Mouse (Mus musculus) limb, embryonic 13.5 days (tissue): ENCODE data around the gene Ropn1. TPM values are rescaled to one million over a fixed set of nuclear protein-coding genes. Genes with fewer than 3 reads are reported as not detected.
A peak's percentile ranks its signal among the peaks of the same experiment; 100 is the strongest.
"Not testable (repeated sequence)": the region's sequence is repeated elsewhere in the genome, so short reads cannot be mapped to it uniquely, and the experiment has no call there.

Source experiments
- ATAC-seq: fragments of 200-750 bp; cut with Nextera tagmentation; 2 replicates; pipeline ENCODE4 v1.8.0; 2017; ENCODE audit warnings: low read depth, moderate number of reproducible peaks, moderate TSS enrichment; ENCODE audit not compliant: low FRiP score
- H3K27ac ChIP-seq: fragments of 300-500 bp; sonication (generic); 2 replicates; pipeline ENCODE4 v1.5.1; 2015; ENCODE audit warnings: inconsistent platforms, mild to moderate bottlenecking, moderate library complexity
- H3K27me3 ChIP-seq: fragments of 300-500 bp; sonication (generic); 2 replicates; pipeline ENCODE4 v1.6.1; 2015; ENCODE audit warnings: mild to moderate bottlenecking, inconsistent platforms
- H3K36me3 ChIP-seq: fragments of 300-500 bp; sonication (generic); 2 replicates; pipeline ENCODE4 v1.6.1; 2015; ENCODE audit warnings: inconsistent platforms, mild to moderate bottlenecking, moderate library complexity
- H3K4me1 ChIP-seq: fragments of 300-500 bp; sonication (generic); 2 replicates; pipeline ENCODE4 v1.6.1; 2015; ENCODE audit warnings: inconsistent platforms
- H3K4me2 ChIP-seq: fragments of 300-500 bp; sonication (generic); replicated peaks from 2 replicates; pipeline ENCODE4 v1.6.1; 2015; ENCODE audit warnings: inconsistent platforms, mild to moderate bottlenecking, moderate library complexity
- H3K4me3 ChIP-seq: fragments of 300-500 bp; sonication (generic); 2 replicates; pipeline ENCODE4 v1.5.1; 2015; ENCODE audit warnings: moderate library complexity, mild to moderate bottlenecking, inconsistent platforms
- H3K9ac ChIP-seq: fragments of 300-500 bp; sonication (generic); 2 replicates; pipeline ENCODE4 v1.6.1; 2015; ENCODE audit warnings: mild to moderate bottlenecking, inconsistent platforms
- H3K9me3 ChIP-seq: fragments of 300-500 bp; sonication (generic); 2 replicates; pipeline ENCODE4 v1.6.1; 2016; ENCODE audit warnings: inconsistent platforms
- WGBS: fragments of 180-500 bp; shearing (Covaris S2); methylation state at CpG from one replicate; pipeline ENCODE4 v1.1.7; 2015; 5-methylcytosine and 5-hydroxymethylcytosine counted together
- polyA plus RNA-seq: library from polyadenylated mRNA; unstranded; fragments of >200 nt; fragmentation: Nextera tagmentation; extraction: Ambion mirVana; gene quantifications from 2 replicates; pipeline ENCODE4 v1.2.1, GENCODE M21; 2015

Gene Ropn1
- polyA plus RNA-seq, 1 experiment from 2014 or later: not detected

DNA sequence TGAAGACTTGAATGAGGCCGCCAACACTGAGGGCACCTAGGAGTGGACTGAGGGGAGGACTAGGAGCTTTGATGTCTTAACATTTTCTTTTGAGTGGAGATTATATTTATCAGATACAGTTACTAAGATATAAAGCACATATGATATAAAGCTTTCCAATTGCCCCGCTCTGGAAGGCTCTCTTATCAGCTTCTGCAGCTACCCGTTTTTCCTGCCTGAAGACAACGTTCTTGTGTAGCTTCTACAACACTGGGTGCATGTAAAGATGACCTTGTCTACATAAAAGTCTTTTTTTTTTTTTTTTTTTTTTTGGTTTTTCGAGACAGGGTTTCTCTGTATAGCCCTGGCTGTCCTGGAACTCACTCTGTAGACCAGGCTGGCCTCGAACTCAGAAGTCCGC is 44.8 kb downstream of the Ropn1 start:
- 94% methylated on average over 6 of the region's 7 CpGs for WGBS

DNA sequence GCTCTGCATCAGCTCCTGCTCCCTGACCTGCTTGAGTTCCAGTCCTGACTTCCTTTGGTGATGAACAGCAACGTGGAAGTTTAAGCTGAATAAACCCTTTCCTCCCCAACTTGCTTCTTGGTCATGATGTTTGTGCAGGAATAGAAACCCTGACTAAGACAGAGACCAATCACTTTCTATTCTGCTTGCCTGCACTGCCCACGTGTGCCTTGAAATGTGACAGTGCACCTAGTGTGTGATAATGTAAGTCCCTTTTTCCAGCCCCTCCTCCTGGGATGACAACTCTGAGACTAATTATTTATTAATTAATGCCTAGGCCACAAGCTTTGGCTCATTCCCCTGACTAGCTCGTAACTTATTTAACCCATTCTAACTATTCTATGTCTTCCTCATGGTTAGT is 49.0 kb downstream of the Ropn1 start:
- not testable (repeated sequence) for H3K4me1 ChIP-seq, ATAC-seq, H3K4me3 ChIP-seq, H3K27me3 ChIP-seq, H3K4me2 ChIP-seq, H3K9ac ChIP-seq, H3K27ac ChIP-seq, H3K9me3 ChIP-seq
- H3K36me3 ChIP-seq: peaks cover 15% of the 10 kb centered on the region
- 62% methylated on average over 3 of the region's 3 CpGs for WGBS

More for the DNA sequence above, 44.8 kb downstream of the Ropn1 start:
- Histone ChIP-seq H3K36me3 (peaks cover 15% of the 10 kb centered on the region), H3K27ac (no peak overlapping the region), H3K4me3 (no peak overlapping the region), H3K9ac (no peak overlapping the region), H3K9me3 (no peaks in the 10 kb centered on the region), H3K27me3 (no peaks in the 10 kb centered on the region), H3K4me2 (no peak overlapping the region), H3K4me1 (peaks cover 7% of the 10 kb centered on the region)
- ATAC-seq: no peak

DNA sequence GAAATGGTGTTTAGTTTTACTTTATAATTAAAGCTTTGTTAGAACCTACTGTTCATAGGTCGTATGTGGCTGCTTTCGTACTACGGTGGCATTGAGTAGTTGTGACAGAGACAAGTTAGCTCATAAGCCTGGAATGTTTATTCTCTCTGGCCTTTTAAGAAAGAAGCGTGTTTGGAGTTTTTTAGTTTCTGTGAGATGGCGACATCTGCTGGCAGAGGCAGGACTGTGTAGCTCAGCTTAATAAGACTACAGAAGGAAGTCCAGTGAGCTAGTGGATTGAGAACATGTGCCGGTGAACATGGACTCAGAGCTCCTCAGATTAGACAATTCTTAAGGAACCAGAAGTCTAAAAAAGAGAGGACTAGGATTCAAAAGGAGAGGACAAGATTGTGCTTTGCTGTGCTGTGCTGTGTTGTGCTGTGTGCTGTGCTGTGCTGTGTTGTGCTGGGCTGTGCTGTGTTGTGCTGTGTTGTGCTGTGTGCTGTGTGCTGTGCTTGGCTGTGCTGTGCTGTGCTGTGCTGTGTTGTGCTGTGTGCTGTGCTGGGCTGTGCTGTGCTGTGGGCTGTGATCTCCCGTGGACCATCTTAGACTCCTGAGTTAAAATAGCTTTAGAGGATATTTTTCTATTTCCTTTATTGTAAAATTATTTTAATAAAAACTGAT is 50.6 kb downstream of the Ropn1 start:
- H3K27ac ChIP-seq: no peak overlapping the region
- 21% methylated on average over 7 of the region's 7 CpGs for whole genome bisulfite sequencing
- no peaks in the 10 kb centered on the region; the same call in 1 of the 2 replicates for H3K4me1 ChIP-seq
- no peak overlapping the region for H3K4me2 ChIP-seq
- no peaks in the 10 kb centered on the region for H3K9me3 ChIP-seq
- ATAC-seq: peak; percentile 77
- H3K36me3 ChIP-seq: peaks cover 16% of the 10 kb centered on the region
- H3K27me3 ChIP-seq: no peaks in the 10 kb centered on the region
- H3K4me3 ChIP-seq: no peak overlapping the region
- no peak overlapping the region for H3K9ac ChIP-seq

DNA sequence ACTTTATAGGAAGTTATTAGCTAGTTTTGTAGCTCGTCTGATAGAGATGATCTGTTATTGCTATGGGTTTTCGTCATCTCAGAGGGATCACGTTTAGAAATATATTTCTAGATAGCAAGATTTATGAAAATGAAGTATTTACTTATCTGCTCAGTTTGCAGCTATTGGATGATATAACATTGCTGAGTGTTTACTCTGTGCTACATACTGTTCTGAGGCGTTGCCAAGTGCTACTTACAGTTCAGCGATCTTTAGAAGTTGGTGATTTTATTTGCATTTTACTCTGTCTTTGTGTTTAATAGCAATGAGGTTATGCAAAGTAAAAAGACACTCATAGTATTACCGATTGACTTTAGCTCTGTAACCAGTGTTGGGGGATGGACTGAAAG is 51.1 kb downstream of the Ropn1 start:
- no peaks in the 10 kb centered on the region; the same call in 1 of the 2 replicates for H3K4me1 ChIP-seq
- H3K4me3 ChIP-seq: no peak overlapping the region
- no peak overlapping the region for H3K9ac ChIP-seq
- no peak overlapping the region for H3K27ac ChIP-seq
- H3K27me3 ChIP-seq: no peaks in the 10 kb centered on the region
- no peak for ATAC-seq
- H3K9me3 ChIP-seq: no peaks in the 10 kb centered on the region
- WGBS: 85% methylated on average over 6 of the region's 6 CpGs
- H3K36me3 ChIP-seq: peaks cover 21% of the 10 kb centered on the region
- H3K4me2 ChIP-seq: no peak overlapping the region

DNA sequence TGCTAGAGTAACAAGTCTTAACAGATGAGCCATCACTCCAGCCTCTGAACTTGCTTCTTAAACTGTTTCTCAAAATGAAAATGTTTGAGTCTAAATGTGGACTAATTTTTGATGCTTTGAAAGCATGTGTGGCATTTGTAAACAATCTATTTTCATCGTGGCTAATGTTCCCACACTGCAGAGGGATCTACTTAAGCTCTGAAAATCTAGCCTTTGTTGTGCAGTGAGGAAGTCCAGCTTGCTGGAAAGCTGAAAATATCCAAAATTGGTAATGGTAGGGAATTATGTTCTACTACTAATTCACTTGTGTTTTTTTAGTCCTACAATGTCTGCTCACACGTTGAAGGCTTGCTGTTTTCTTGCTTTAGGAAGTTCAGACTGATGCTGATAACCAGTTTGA is 56.3 kb downstream of the Ropn1 start:
- H3K4me3 ChIP-seq: no peak overlapping the region
- ATAC-seq: no peak
- no peak overlapping the region for H3K9ac ChIP-seq
- H3K4me2 ChIP-seq: no peak overlapping the region
- H3K36me3 ChIP-seq: peaks cover 31% of the 10 kb centered on the region
- H3K4me1 ChIP-seq: no peaks in the 10 kb centered on the region
- WGBS: 82% methylated on average over 2 of the region's 2 CpGs
- H3K27ac ChIP-seq: no peak overlapping the region
- no peaks in the 10 kb centered on the region for H3K9me3 ChIP-seq
- H3K27me3 ChIP-seq: no peaks in the 10 kb centered on the region

DNA sequence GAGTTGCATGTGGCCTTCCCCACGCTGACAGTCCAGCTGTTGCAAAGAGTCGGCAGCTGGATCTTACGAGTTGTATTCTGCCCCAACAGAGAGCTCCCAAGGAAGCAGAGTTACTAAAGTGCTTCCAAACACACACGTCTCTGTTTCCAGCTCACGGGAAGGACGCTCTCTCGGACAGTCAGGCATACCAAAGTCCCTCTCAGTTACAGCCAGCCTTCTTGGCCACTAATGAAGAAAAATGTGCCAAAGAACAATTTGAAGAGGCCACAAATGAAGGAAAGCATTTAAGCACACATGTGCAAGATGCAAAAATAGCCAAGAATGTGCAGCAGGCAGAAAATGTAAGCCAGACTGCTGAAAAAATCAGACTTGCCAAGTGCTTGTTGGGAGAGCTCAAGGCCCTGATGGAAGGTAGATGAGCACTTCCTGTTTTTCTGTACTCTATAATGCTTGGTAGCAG is 56.8 kb downstream of the Ropn1 start:
- ATAC-seq: no peak
- no peaks in the 10 kb centered on the region for H3K27me3 ChIP-seq
- 79% methylated on average over 7 of the region's 7 CpGs for WGBS

DNA sequence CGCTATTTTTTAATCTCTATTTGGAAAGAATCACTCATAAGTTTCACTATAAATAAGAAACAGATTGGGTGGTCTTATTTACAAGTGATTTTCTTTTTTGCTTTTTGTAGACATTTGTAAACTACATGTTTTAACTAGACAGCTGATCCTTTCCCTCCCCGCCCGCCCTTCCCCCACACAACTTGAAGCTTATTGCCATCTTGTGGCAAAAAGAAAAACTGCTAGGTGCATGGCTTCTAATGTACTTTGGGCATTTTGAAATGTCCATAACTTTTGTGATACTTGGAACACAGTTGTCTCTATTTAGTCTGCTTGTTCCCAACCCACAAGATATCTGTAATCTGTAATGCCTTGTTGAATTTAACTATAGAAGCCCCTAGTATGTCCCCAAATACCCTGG is 61.8 kb downstream of the Ropn1 start:
- WGBS: 77% methylated on average over 3 of the region's 3 CpGs
- no peaks in the 10 kb centered on the region for H3K4me1 ChIP-seq
- no peaks in the 10 kb centered on the region for H3K27me3 ChIP-seq
- no peak overlapping the region for H3K9ac ChIP-seq
- ATAC-seq: no peak
- no peak overlapping the region for H3K4me3 ChIP-seq
- no peak overlapping the region for H3K27ac ChIP-seq
- H3K4me2 ChIP-seq: no peak overlapping the region
- peaks cover 25% of the 10 kb centered on the region for H3K36me3 ChIP-seq
- no peaks in the 10 kb centered on the region for H3K9me3 ChIP-seq

More for the DNA sequence above, 56.8 kb downstream of the Ropn1 start:
- no peak overlapping the region for H3K4me2 ChIP-seq
- H3K4me1 ChIP-seq: no peaks in the 10 kb centered on the region
- peaks cover 31% of the 10 kb centered on the region for H3K36me3 ChIP-seq
- no peaks in the 10 kb centered on the region for H3K9me3 ChIP-seq
- no peak overlapping the region for H3K9ac ChIP-seq
- no peak overlapping the region for H3K4me3 ChIP-seq
- no peak overlapping the region for H3K27ac ChIP-seq

DNA sequence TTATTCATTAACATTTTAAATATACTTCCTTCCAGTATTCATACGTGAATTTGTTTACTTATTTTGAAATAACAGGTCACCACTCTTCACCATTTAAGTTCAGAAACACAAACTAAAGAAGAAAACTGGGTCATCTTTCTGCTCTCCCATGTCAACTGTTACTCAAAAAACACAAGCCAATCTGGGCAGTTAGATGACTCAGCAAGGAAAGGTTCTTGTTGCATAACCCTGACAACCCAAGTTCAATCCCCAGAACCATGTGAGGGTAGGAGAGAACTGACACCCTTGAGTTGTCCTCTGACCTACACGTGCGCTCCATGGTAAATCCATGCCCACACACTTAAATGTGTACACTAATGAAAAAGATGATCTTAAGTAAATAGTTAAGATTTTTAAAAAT is 75.4 kb downstream of the Ropn1 start:
- Histone ChIP-seq H3K36me3 (peaks cover 37% of the 10 kb centered on the region), H3K9me3 (peaks cover 7% of the 10 kb centered on the region), H3K27me3 (no peaks in the 10 kb centered on the region), H3K9ac (no peak overlapping the region), H3K4me3 (no peak overlapping the region), H3K4me2 (no peak overlapping the region), H3K4me1 (no peaks in the 10 kb centered on the region), H3K27ac (no peak overlapping the region)
- ATAC-seq: no peak
- 95% methylated on average over 3 of the region's 3 CpGs for WGBS

Other genes starting within 250 kb of the Ropn1 start
- gene Kalrn, start 76.4 kb upstream of the Ropn1 start, polyA plus RNA-seq: 14.0 and 15.6 TPM in 2 replicates
- gene Ccdc14, start 40.7 kb downstream of the Ropn1 start, polyA plus RNA-seq: 7.0 TPM in 2 replicates
- gene Mylk, start 95.3 kb downstream of the Ropn1 start, polyA plus RNA-seq: 7.7 and 9.3 TPM in 2 replicates